Mouse (Mus musculus) left cerebral cortex, postnatal 25 days (tissue): ENCODE results near the gene Zfp428. TPM values are rescaled to one million over a fixed set of nuclear protein-coding genes. Genes with fewer than 3 reads are reported as not detected.
"Not testable (repeated sequence)": the region's sequence is repeated elsewhere in the genome, so short reads cannot be mapped to it uniquely, and the experiment has no call there.

Experiments used
- DNase-seq, 2 experiments: peaks; one replicate each; pipeline ENCODE4 v3.0.0; 2022; ENCODE audit warnings: low spot score in 2 of 2, mixed read lengths in 1 of 2
- intact Hi-C: fragments of 180-260 bp; cut with DNase I; formaldehyde crosslinking; loops from one replicate; pipeline ENCODE4 v1.15.1; 2025
- total RNA-seq, 2 experiments: library from RNA; stranded (reverse); gene quantifications; 2 replicates each; pipeline ENCODE4 v1.2.3; 2021

The Zfp428 gene
- total RNA-seq, 2 experiments from 2014 or later: 45.7 to 52.6 TPM

- DNase-seq: no peak
- intact Hi-C loops: no loop called here
These were observed 5.5 kb downstream of the Zfp428 start, which contains the start of gene AC161166.1 for GRCm38 (mm10) chr7:24512355-24512754. Gene AC161166.1 (minus strand): TSS chr7:24512455.

- peak in 1 of 2 experiments; percentile 70 for DNase-seq
These were observed 9.5 kb downstream of the Zfp428 start for GRCm38 (mm10) chr7:24516319-24516718.

GRCm38 (mm10) chr7:24517077-24517476 is 10.3 kb downstream of the Zfp428 start:
- no peak for DNase-seq
- intact Hi-C loops: no loop called here

More at GRCm38 (mm10) chr7:24516319-24516718, 9.5 kb downstream of the Zfp428 start:
- intact Hi-C loops: not testable (repeated sequence)

- DNase-seq: peak in 1 of 2 experiments; percentile 87
- intact Hi-C loops: no loop called here
These were observed 10.8 kb downstream of the Zfp428 start for GRCm38 (mm10) chr7:24517654-24518053.

GRCm38 (mm10) chr7:24519130-24519529 is 12.3 kb downstream of the Zfp428 start:
- intact Hi-C loops: no loop called here
- no peak for DNase-seq

- intact Hi-C loops, DNase-seq: not testable (repeated sequence)
These were observed 13.2 kb downstream of the Zfp428 start for GRCm38 (mm10) chr7:24520054-24520453.

- intact Hi-C loops: no loop called here
- no peak for DNase-seq
These were observed 16.0 kb downstream of the Zfp428 start for GRCm38 (mm10) chr7:24522805-24523204.

GRCm38 (mm10) chr7:24523723-24524122 is 16.9 kb downstream of the Zfp428 start:
- intact Hi-C loops: no loop called here
- DNase-seq: no peak

GRCm38 (mm10) chr7:24524978-24525377 is 18.2 kb downstream of the Zfp428 start:
- intact Hi-C loops: no loop called here
- no peak for DNase-seq

GRCm38 (mm10) chr7:24525686-24526420 is 19.0 kb downstream of the Zfp428 start:
- peak in 1 of 2 experiments; percentile 23 for DNase-seq
- intact Hi-C loops: no loop called here

- DNase-seq: no peak
- intact Hi-C loops: no loop called here
These were observed 22.1 kb downstream of the Zfp428 start for GRCm38 (mm10) chr7:24528861-24529260.

- intact Hi-C loops: no loop called here
- DNase-seq: no peak
These were observed 22.8 kb downstream of the Zfp428 start for GRCm38 (mm10) chr7:24529580-24529979.

GRCm38 (mm10) chr7:24530062-24530931 is 23.5 kb downstream of the Zfp428 start, which contains the start of gene Irgq:
Gene Irgq (plus strand): TSS chr7:24530689.
- intact Hi-C loops: loop anchor here (1.0 to 5.0 kb wide), 3 partner anchors 17 to 132 kb away; partner anchors contain the start of gene Zfp428

GRCm38 (mm10) chr7:24531211-24531971 is 24.6 kb downstream of the Zfp428 start:
- intact Hi-C loops: loop anchor here (5.0 kb wide), 1 partner anchor 131 kb away; no protein-coding TSS in a partner anchor
- peak; percentile 81 to 82 for DNase-seq

More at GRCm38 (mm10) chr7:24530062-24530931, 23.5 kb downstream of the Zfp428 start, which contains the start of gene Irgq:
- DNase-seq: peak; percentile 99

- intact Hi-C loops: loop anchor here (5.0 kb wide), 1 partner anchor 129 kb away; no protein-coding TSS in a partner anchor
These were observed 26.3 kb downstream of the Zfp428 start for GRCm38 (mm10) chr7:24533031-24533571.

GRCm38 (mm10) chr7:24533806-24534205 is 27.0 kb downstream of the Zfp428 start:
- intact Hi-C loops: loop anchor here (5.0 kb wide), 1 partner anchor 128 kb away; no protein-coding TSS in a partner anchor

More at GRCm38 (mm10) chr7:24533031-24533571, 26.3 kb downstream of the Zfp428 start:
- DNase-seq: no peak

GRCm38 (mm10) chr7:24534301-24534700 is 27.5 kb downstream of the Zfp428 start:
- intact Hi-C loops: loop anchor here (5.0 kb wide), 1 partner anchor 128 kb away; no protein-coding TSS in a partner anchor
- DNase-seq: peak in 1 of 2 experiments; percentile 27

More at GRCm38 (mm10) chr7:24533806-24534205, 27.0 kb downstream of the Zfp428 start:
- no peak for DNase-seq

- no peak for DNase-seq
- intact Hi-C loops: no loop called here
These were observed 30.3 kb downstream of the Zfp428 start for GRCm38 (mm10) chr7:24537081-24537480.

GRCm38 (mm10) chr7:24537591-24537990 is 30.8 kb downstream of the Zfp428 start:
- DNase-seq: no peak
- intact Hi-C loops: no loop called here
